Mouse (Mus musculus) midbrain, postnatal 0 days (tissue): ENCODE results near the gene Fam90a1a. TPM values are rescaled to one million over a fixed set of nuclear protein-coding genes. Genes with fewer than 3 reads are reported as not detected.

ENCODE experiments used
- ATAC-seq: fragments of 200-750 bp; cut with Nextera tagmentation; 2 replicates; pipeline ENCODE4 v1.8.0; 2017; ENCODE audit warnings: moderate number of reproducible peaks, mild to moderate bottlenecking, moderate TSS enrichment, moderate library complexity; ENCODE audit not compliant: low FRiP score
- DNase-seq: peaks from one replicate; pipeline ENCODE4 v3.0.0-alpha.2; 2015; ENCODE audit warnings: low spot score
- H3K27ac ChIP-seq: fragments of 300-500 bp; sonication (generic); 2 replicates; pipeline ENCODE4 v1.5.1; 2014; ENCODE audit warnings: low read depth, mild to moderate bottlenecking, low read length, mixed read lengths
- H3K27me3 ChIP-seq: fragments of 300-500 bp; sonication (generic); 2 replicates; pipeline ENCODE4 v1.6.1; 2014; ENCODE audit warnings: low read length, control low read depth, mixed read lengths; ENCODE audit not compliant: insufficient read depth
- H3K36me3 ChIP-seq: fragments of 300-500 bp; sonication (generic); 2 replicates; pipeline ENCODE4 v1.6.1; 2014; ENCODE audit warnings: low read length, control low read depth, mixed read lengths; ENCODE audit not compliant: insufficient read depth
- H3K4me1 ChIP-seq: fragments of 300-500 bp; sonication (generic); 2 replicates; pipeline ENCODE4 v1.6.1; 2014; ENCODE audit warnings: mild to moderate bottlenecking, control low read depth, antibody characterized with exemption, low read length, mixed read lengths; ENCODE audit not compliant: insufficient read depth
- H3K4me2 ChIP-seq: fragments of 300-500 bp; sonication (generic); 2 replicates; pipeline ENCODE4 v1.6.1; 2014; ENCODE audit warnings: low read depth, mild to moderate bottlenecking, low read length, mixed read lengths; ENCODE audit not compliant: poor library complexity, severe bottlenecking
- H3K4me3 ChIP-seq: fragments of 300-500 bp; sonication (generic); 2 replicates; pipeline ENCODE4 v1.5.1; 2014; ENCODE audit warnings: low read depth, mild to moderate bottlenecking, low read length, moderate library complexity
- H3K9ac ChIP-seq: fragments of 300-500 bp; sonication (generic); replicated peaks from 2 replicates; pipeline ENCODE4 v1.6.1; 2014; ENCODE audit warnings: mild to moderate bottlenecking, low read length, moderate library complexity, mixed read lengths; ENCODE audit not compliant: poor library complexity, severe bottlenecking
- H3K9me3 ChIP-seq: fragments of 300-500 bp; sonication (generic); 2 replicates; pipeline ENCODE4 v1.6.1; 2016; ENCODE audit warnings: low read length, control low read depth
- CTCF ChIP-seq: IDR thresholded peaks from 2 replicates; pipeline ENCODE4 v1.5.1; 2016; ENCODE audit warnings: antibody characterized with exemption, mild to moderate bottlenecking
- WGBS: fragments of 180-500 bp; shearing (Covaris S2); extraction: QIAGEN DNeasy Blood & Tissue Kit; methylation state at CpG from one replicate; pipeline ENCODE4 v1.1.7; 2014; 5-methylcytosine and 5-hydroxymethylcytosine counted together
- polyA plus RNA-seq: library from polyadenylated mRNA; unstranded; fragments of >200 nt; fragmentation: Nextera tagmentation; extraction: Ambion mirVana; gene quantifications from 2 replicates; pipeline ENCODE4 v1.2.1, GENCODE M21; 2015
- total RNA-seq: library from RNA; depleted of rRNA; stranded (reverse); fragments of >200 nt; gene quantifications from 2 replicates; pipeline ENCODE4 v1.2.3, GENCODE M21; 2014

The Fam90a1a gene
- total and polyA plus RNA-seq, 2 experiments from 2014 or later, result not detected

DNA sequence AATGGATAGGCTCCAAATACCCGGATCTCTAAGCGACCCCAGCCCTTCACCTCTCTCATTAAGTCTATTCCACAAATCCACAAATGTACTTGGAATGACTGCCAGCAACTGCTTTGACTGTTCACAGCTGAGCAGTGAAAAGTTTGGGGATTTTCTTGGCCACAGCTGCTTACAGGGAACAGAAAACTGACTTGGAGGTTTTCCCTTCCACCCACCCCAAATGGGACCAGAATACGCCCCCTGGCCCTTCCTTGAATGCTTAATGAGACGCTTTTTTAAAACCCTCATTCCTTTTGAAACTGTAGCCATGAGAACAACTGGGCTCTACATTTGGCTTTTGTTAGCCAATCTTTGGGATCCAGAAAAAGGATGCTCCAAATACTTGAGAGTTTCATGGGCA, 19.7 kb downstream of the Fam90a1a start:
- WGBS, result 51% methylated on average over 4 of the region's 4 CpGs
- Histone ChIP-seq H3K4me2 (no peak overlapping the region), H3K4me3 (no peak overlapping the region), H3K9me3 (no peaks in the 10 kb centered on the region), H3K36me3 (no peaks in the 10 kb centered on the region), H3K4me1 (no peaks in the 10 kb centered on the region), H3K9ac (no peak overlapping the region), H3K27ac (no peak overlapping the region), H3K27me3 (no peaks in the 10 kb centered on the region)
- no peak for TF ChIP-seq CTCF
- no peak for ATAC-seq
- DNase-seq, result peak; percentile 61

DNA sequence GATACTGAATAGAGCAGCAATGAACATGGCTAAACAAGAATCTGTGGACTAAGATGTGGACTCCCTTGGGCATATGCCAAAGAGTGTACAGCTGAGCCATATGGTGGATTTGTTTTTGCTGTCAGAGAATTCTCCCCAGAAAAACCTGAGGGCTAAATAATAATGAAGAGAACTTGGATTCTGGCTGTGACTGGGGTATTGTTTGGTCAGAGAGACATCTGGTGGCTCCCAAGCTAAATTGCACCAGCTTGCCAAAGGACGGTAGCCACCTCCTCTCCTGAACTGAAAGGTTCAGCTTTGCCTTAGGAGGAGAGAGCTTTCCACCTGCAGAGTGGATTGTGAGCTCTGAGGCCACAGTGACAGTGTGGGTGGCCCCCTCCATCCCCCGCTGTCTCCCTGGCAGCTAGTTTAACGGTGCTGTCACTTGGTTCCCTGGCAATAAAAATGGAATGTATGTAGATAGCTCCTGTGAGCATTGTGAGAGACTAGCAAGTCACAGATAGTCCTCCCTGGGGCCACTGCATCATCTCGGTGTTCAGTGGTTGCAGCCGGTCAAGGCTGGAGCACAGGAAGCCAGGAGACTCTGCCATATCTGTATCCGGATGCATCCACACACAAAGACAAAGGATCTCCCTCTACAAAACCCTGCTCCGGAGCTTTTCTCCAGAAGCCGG, 23.3 kb downstream of the Fam90a1a start:
- WGBS, result 55% methylated on average over 8 of the region's 8 CpGs
- H3K4me3 ChIP-seq, result no peak overlapping the region
- H3K27ac ChIP-seq, result no peak overlapping the region
- no peak overlapping the region for H3K9ac ChIP-seq
- H3K27me3 ChIP-seq, result no peaks in the 10 kb centered on the region
- TF ChIP-seq CTCF, result peak; percentile 73
- no peaks in the 10 kb centered on the region for H3K4me1 ChIP-seq
- H3K9me3 ChIP-seq, result no peaks in the 10 kb centered on the region
- DNase-seq, result peak; percentile 80
- H3K36me3 ChIP-seq, result no peaks in the 10 kb centered on the region
- no peak overlapping the region for H3K4me2 ChIP-seq
- ATAC-seq, result peak; percentile 85

DNA sequence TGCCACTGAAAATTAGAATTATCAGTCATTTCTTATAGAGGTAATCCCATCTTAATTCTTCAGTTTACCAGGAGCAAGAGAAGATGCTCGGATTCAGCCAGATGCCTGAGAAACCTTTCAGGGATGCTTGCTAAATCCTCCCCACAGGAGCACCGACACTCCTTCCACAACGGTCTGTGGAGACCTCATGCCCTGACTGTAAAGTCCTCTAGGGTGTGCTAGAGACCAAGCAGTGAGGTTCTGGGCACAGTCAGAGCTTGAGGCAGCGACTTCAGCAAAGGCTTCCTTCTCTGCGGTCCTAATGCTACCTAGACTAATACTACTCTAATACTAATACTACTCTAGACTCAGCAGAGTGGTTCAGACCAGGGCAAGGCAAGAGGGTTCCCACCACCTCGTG, 33.7 kb downstream of the Fam90a1a start:
- no peaks in the 10 kb centered on the region for H3K36me3 ChIP-seq
- TF ChIP-seq CTCF, result peak; percentile 78
- no peaks in the 10 kb centered on the region for H3K9me3 ChIP-seq
- H3K4me2 ChIP-seq, result no peak overlapping the region
- no peak overlapping the region for H3K9ac ChIP-seq
- H3K27ac ChIP-seq, result no peak overlapping the region
- peak; percentile 60 for DNase-seq
- H3K4me1 ChIP-seq, result no peaks in the 10 kb centered on the region
- H3K4me3 ChIP-seq, result no peak overlapping the region
- no peaks in the 10 kb centered on the region for H3K27me3 ChIP-seq
- ATAC-seq, result peak; percentile 56; the same call in 1 of the 2 replicates
- 20% methylated on average over 6 of the region's 6 CpGs for WGBS

DNA sequence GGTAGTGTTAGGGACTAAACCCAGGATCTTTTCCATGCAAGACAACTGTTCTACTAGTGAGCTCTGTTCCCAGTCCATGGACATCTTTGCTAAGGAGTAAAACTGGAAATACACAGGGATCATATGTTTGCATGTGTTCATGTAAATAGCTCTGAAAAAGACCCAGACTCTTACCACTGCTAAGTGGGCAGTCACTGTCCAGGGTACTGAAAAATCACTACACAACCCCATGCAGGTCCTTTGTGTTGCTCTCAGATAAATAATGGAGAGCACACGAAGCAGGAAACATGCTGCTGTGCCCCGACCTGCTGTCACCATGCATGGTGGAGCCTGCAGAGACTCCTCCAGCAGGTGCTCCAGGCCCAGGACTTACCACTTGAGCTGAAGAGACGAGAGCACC, 36.7 kb downstream of the Fam90a1a start:
- ATAC-seq (no peak), DNase-seq (no peak)
- Histone ChIP-seq H3K36me3 (peaks cover 2% of the 10 kb centered on the region; the same call in 1 of the 2 replicates), H3K9me3 (no peaks in the 10 kb centered on the region), H3K9ac (no peak overlapping the region), H3K4me1 (no peaks in the 10 kb centered on the region), H3K4me3 (no peak overlapping the region), H3K27ac (no peak overlapping the region), H3K27me3 (no peaks in the 10 kb centered on the region), H3K4me2 (no peak overlapping the region)
- 51% methylated on average over 3 of the region's 3 CpGs for WGBS
- TF ChIP-seq CTCF, result no peak

DNA sequence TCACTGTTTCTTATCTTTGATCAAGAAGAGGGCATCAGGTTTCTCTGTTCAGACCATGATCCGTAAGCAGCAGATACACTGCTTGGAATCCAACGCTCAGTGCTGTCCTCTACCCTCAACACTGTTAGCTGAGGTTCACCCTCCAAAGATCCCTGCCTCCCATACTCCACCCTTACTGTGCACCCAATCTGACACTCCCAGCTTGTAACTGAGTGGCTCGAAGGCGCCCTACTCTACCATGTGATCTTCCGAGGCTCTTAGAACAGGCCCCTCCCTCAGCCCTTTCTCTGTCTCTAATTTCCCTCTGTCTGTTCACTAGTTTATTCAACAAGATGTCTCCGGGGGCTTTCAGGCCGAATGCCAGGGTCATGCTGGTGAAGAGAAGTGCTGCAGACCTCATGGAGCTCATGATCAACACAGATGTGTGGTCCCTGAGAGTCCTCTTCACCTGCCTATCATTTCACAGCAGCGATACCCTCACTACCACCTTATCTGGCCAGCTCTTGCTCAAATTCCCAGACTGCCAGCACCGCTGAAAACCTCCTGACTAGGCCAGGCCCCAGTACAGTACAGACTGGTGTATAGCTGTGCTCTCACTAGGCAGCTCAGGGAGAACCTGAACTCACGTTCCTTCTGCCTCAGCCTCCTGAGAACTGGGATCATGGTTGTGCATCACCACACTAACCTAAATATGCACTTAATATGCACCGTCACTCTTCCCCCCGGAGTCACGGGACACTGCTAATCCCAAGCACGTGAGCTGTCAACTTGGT, 46.4 kb downstream of the Fam90a1a start:
- TF ChIP-seq CTCF, result no peak
- Histone ChIP-seq H3K9me3 (no peaks in the 10 kb centered on the region), H3K4me2 (no peak overlapping the region), H3K36me3 (peaks cover 4% of the 10 kb centered on the region; the same call in 1 of the 2 replicates), H3K27me3 (no peaks in the 10 kb centered on the region), H3K4me1 (no peaks in the 10 kb centered on the region), H3K4me3 (no peak overlapping the region), H3K27ac (no peak overlapping the region), H3K9ac (no peak overlapping the region)
- no peak for ATAC-seq
- 79% methylated on average over 14 of the region's 14 CpGs for WGBS
- no peak for DNase-seq

DNA sequence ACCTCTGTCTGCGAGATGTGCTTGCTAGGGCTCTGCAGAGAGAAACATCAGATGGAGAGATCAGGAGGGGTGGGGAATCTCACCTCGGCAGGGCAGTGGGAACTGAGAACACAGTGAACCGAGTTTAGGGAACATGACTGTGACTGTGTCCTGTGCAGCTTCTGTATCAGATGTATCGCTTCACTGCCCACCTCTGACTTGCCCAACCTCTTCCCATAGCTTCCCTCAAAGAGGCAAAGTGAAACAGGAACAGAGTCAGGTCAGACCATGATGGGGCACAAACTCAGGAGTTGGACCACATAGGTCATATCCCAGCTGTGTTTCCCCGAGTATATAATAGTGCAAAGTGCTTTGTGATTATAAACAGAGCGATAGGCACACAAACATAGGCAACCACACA, 47.9 kb downstream of the Fam90a1a start:
- Histone ChIP-seq H3K36me3 (peaks cover 4% of the 10 kb centered on the region; the same call in 1 of the 2 replicates), H3K4me2 (no peak overlapping the region), H3K4me3 (no peak overlapping the region), H3K27me3 (no peaks in the 10 kb centered on the region), H3K27ac (no peak overlapping the region), H3K9me3 (no peaks in the 10 kb centered on the region), H3K4me1 (no peaks in the 10 kb centered on the region), H3K9ac (no peak overlapping the region)
- ATAC-seq (no peak), DNase-seq (no peak)
- TF ChIP-seq CTCF, result no peak
- WGBS, result 85% methylated on average over 6 of the region's 6 CpGs
